Mouse (Mus musculus) ES-CJ7 (cell line): ENCODE measurements at regions not wholly inside any gene's neighbourhood (a gene's known extent, or its start where the extent isn't known, plus 50 kb on each side); places are given as distances from the start of the nearest gene placed in this dataset.

Experiments used
- DNase-seq: peaks from one replicate; pipeline ENCODE4 v3.0.0; 2011; ENCODE audit warnings: low read depth, low spot score

- no peak for DNase-seq
These were observed 135.1 kb downstream of the Rbm43 start for GRCm38 (mm10) chr2:51799856-51800255.

- DNase-seq: no peak
These were observed 112.0 kb downstream of the Rbm43 start for GRCm38 (mm10) chr2:51822976-51823375.

GRCm38 (mm10) chr2:51830286-51830944, 104.5 kb downstream of the Rbm43 start:
- DNase-seq: peak; percentile 62

GRCm38 (mm10) chr2:51830965-51831720, 103.8 kb downstream of the Rbm43 start:
- DNase-seq: no peak

- DNase-seq: no peak
These were observed 97.1 kb downstream of the Rbm43 start for GRCm38 (mm10) chr2:51837864-51838263.

- DNase-seq: no peak
These were observed 94.2 kb downstream of the Rbm43 start for GRCm38 (mm10) chr2:51840808-51841207.

GRCm38 (mm10) chr2:51844831-51845230, 90.1 kb downstream of the Rbm43 start:
- no peak for DNase-seq

- DNase-seq: no peak
These were observed 87.4 kb downstream of the Rbm43 start for GRCm38 (mm10) chr2:51847556-51847955.

GRCm38 (mm10) chr2:51847964-51848363, 87.0 kb downstream of the Rbm43 start:
- no peak for DNase-seq

- no peak for DNase-seq
These were observed 86.5 kb downstream of the Rbm43 start for GRCm38 (mm10) chr2:51848491-51848890.

GRCm38 (mm10) chr2:51850581-51850980, 84.4 kb downstream of the Rbm43 start:
- DNase-seq: peak; percentile 56

GRCm38 (mm10) chr2:51851711-51852110, 83.3 kb downstream of the Rbm43 start:
- DNase-seq: no peak

- no peak for DNase-seq
These were observed 77.7 kb downstream of the Rbm43 start for GRCm38 (mm10) chr2:51857226-51857625.

GRCm38 (mm10) chr2:51866045-51866444, 68.9 kb downstream of the Rbm43 start:
- DNase-seq: no peak

- no peak for DNase-seq
These were observed 66.0 kb downstream of the Rbm43 start for GRCm38 (mm10) chr2:51868878-51869510.

GRCm38 (mm10) chr2:51871571-51871970, 63.4 kb downstream of the Rbm43 start:
- no peak for DNase-seq
